Mouse (Mus musculus) hindbrain, embryonic 15.5 days (tissue): ENCODE measurements at regions not wholly inside any gene's neighbourhood (a gene's known extent, or its start where the extent isn't known, plus 50 kb on each side); places are given as distances from the start of the nearest gene placed in this dataset.

Source experiments
- ATAC-seq: fragments of 200-750 bp; cut with Nextera tagmentation; 2 replicates; pipeline ENCODE4 v1.8.0; 2017; ENCODE audit warnings: low read depth, moderate number of reproducible peaks, moderate TSS enrichment; ENCODE audit not compliant: low FRiP score
- H3K27ac ChIP-seq: fragments of 300-500 bp; sonication (generic); replicated peaks from 2 replicates; pipeline ENCODE4 v1.5.1; 2015; ENCODE audit warnings: mild to moderate bottlenecking, inconsistent platforms
- H3K27me3 ChIP-seq: fragments of 300-500 bp; sonication (generic); 2 replicates; pipeline ENCODE4 v1.6.1; 2015; ENCODE audit warnings: control low read depth, inconsistent platforms
- H3K36me3 ChIP-seq: fragments of 300-500 bp; sonication (generic); 2 replicates; pipeline ENCODE4 v1.6.1; 2015; ENCODE audit warnings: control low read depth, inconsistent platforms
- H3K4me1 ChIP-seq: fragments of 300-500 bp; sonication (generic); replicated peaks from 2 replicates; pipeline ENCODE4 v1.6.1; 2015; ENCODE audit warnings: control low read depth, inconsistent platforms
- H3K4me2 ChIP-seq: fragments of 300-500 bp; sonication (generic); 2 replicates; pipeline ENCODE4 v1.6.1; 2015; ENCODE audit warnings: moderate library complexity, mild to moderate bottlenecking, inconsistent platforms
- H3K4me3 ChIP-seq: fragments of 300-500 bp; sonication (generic); 2 replicates; pipeline ENCODE4 v1.5.1; 2015; ENCODE audit warnings: mild to moderate bottlenecking, inconsistent platforms
- H3K9ac ChIP-seq: fragments of 300-500 bp; sonication (generic); 2 replicates; pipeline ENCODE4 v1.6.1; 2015; ENCODE audit warnings: inconsistent platforms
- H3K9me3 ChIP-seq: fragments of 300-500 bp; sonication (generic); 2 replicates; pipeline ENCODE4 v1.6.1; 2016; ENCODE audit warnings: control low read depth, inconsistent platforms
- WGBS: fragments of 180-500 bp; shearing (Covaris S2); methylation state at CpG from one replicate; pipeline ENCODE4 v1.1.7; 2015; 5-methylcytosine and 5-hydroxymethylcytosine counted together

DNA sequence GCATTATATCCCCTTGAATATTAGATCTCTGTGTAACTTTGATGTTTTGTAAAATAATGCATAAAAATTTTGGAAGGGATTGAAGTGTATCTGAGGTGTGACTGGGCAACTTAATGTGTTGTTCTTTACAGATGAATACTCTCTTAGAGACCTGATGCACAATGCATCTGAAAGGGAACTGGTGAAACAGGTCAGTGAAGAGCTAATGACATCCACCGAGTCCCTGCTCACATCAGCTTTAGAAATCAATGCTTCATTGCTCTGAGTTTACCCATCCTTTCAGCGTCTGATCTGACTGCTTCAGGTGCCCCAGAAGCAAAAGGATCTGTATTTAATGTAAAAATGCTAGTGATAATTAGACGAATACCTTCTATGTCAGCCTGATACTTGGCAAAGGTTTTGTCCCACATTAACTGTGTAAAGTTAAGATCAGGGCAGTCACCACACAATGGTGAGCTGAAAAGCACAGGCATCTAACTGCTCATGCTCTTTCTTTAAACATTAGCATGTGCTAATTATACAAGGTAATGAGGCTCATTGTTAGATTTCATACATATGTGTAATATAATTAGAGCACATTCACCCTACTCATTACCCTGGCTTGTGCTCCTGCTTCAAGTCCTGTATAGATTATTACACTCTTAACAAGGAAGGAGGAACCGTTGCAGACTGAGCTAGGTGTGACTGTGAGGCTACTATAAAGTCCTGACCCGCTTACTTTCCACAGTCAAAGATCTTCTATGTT is 204.6 kb upstream of the Tlr4 start:
- Histone ChIP-seq H3K4me3 (no peak overlapping the region), H3K36me3 (no peaks in the 10 kb centered on the region), H3K27ac (no peak overlapping the region), H3K4me1 (no peaks in the 10 kb centered on the region), H3K9me3 (no peaks in the 10 kb centered on the region), H3K4me2 (no peak overlapping the region), H3K9ac (no peak overlapping the region), H3K27me3 (no peaks in the 10 kb centered on the region)
- ATAC-seq: no peak
- WGBS: 65% methylated on average over 5 of the region's 5 CpGs

DNA sequence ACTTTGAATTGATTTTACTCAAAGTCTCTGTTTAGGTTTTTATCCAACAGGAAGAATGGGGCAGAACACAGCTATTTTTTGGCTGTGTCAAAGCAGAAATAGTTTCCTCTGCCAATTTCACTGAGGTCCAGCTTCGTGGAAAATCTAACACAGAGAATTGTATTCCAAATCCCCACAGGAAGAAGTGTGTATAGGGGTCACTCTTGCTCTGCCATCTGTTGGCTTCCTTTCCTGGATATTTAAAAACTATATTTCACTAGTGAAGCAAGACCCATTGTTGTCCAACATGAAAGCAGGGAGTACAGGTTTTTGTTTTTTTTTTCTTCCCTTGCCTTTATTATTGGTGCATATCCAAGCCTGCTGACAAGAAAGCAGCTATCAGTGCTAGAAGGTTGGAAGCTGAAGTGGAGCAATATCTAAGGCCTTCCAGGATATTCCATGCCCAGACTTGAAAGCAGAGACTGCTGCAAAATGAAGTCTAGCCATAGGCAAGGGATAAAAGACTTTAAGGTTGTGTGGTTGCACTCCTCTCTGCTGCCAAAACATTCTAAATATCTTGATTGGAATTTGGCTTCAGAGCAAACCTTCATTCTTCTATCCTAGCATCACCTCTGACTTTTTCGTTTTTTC is 208.5 kb upstream of the Tlr4 start:
- Histone ChIP-seq H3K27me3 (no peaks in the 10 kb centered on the region), H3K4me2 (no peak overlapping the region), H3K9me3 (no peaks in the 10 kb centered on the region), H3K36me3 (no peaks in the 10 kb centered on the region), H3K4me1 (no peaks in the 10 kb centered on the region), H3K9ac (no peak overlapping the region), H3K27ac (no peak overlapping the region), H3K4me3 (no peak overlapping the region)
- no peak for ATAC-seq
- 74% methylated on average over 2 of the region's 2 CpGs for WGBS

DNA sequence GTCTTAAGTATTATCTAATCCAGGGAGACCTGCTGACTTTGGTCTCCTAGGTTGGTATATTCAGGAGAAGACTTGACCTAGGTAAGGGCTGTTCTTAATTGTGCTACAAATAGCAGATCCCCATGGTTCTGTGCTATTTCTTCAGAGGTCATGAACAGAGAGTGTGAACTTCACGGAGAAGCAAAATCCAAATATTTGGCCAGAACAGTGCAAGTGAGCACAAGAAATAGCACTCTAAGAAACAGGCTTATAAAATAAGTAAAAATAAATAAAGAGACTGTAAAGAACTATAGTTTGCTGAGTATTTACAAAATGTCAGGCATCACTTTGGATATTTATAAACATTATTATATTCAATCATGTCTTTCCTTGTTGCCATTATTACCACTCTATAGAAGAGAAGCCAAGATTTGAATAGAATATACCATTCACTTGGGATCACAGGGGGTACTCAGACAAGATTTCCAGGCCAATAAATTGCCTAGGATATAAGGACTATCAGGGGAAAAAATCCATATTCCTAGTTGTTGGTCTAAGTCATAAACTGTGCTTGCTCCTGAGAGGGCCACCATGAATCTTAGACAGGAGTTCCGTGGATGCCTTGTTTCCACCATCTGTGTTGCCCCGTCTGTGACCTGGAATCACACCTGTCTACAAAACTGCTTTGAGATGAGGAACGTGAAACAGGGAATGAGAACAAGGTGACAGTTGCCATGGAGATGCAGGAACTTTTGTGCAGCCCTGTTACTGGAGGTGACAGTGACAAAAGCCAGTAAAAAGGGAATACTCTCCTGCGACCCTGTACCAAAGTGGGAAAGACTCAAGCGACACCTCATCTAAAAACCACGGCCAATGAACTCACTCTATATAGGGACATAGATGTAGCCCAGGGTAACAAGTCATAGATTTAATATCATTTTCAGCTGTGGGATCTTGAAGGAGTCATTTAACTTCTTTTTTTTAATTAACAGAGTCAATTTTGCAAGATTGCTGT is 209.3 kb upstream of the Tlr4 start:
- 82% methylated on average over 7 of the region's 7 CpGs for WGBS
- no peaks in the 10 kb centered on the region for H3K9me3 ChIP-seq
- H3K9ac ChIP-seq: no peak overlapping the region
- H3K4me3 ChIP-seq: no peak overlapping the region
- no peak for ATAC-seq
- H3K4me1 ChIP-seq: no peaks in the 10 kb centered on the region
- no peak overlapping the region for H3K27ac ChIP-seq
- no peaks in the 10 kb centered on the region for H3K36me3 ChIP-seq
- H3K4me2 ChIP-seq: no peak overlapping the region
- H3K27me3 ChIP-seq: no peaks in the 10 kb centered on the region

DNA sequence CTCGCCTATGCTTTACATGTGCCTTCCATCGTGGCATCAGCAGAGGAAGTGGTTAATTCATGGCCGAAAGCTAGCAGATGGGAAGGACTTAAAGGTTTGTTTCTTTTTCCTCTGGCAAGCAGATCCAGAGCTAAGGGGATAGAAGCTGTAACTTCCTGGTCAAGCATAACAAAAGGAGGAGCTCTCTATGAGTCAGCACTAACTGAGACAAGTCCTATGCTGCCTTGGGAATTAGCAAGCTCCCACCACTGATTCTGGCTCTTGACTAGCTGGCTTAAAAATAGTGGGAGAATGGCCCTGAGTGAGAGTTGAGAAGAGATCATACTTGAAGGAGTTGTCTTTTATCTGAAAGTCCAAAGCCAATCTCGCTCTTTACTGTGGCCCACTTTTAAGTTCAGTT is 210.3 kb upstream of the Tlr4 start:
- ATAC-seq: no peak
- Histone ChIP-seq H3K4me3 (no peak overlapping the region), H3K4me1 (no peaks in the 10 kb centered on the region), H3K4me2 (no peak overlapping the region), H3K9ac (no peak overlapping the region), H3K36me3 (no peaks in the 10 kb centered on the region), H3K27ac (no peak overlapping the region), H3K9me3 (no peaks in the 10 kb centered on the region), H3K27me3 (no peaks in the 10 kb centered on the region)
- WGBS: 78% methylated on average over 4 of the region's 4 CpGs

DNA sequence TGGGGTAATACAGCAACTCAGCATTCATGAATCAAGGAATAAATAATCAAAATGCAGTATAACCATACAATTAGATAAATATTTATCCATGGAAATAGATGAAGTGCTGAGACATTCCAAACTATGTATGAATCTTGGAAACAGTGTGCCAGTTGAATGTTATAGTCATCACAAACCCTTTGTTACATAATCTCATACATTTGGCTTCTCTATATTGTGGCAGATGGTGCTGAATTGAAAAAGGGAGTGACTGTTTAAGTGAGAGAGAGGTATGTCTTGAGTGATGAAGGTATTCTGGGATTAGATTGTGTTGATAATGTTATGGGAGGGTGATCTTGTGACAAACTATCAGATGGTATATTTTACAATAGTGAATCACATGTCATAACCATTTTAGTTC is 200.4 kb upstream of the Astn2 start:
- H3K4me3 ChIP-seq: no peak overlapping the region
- H3K27ac ChIP-seq: no peak overlapping the region
- H3K9ac ChIP-seq: no peak overlapping the region
- no peak overlapping the region for H3K4me2 ChIP-seq
- H3K27me3 ChIP-seq: no peaks in the 10 kb centered on the region
- H3K9me3 ChIP-seq: no peaks in the 10 kb centered on the region
- H3K36me3 ChIP-seq: no peaks in the 10 kb centered on the region
- H3K4me1 ChIP-seq: no peaks in the 10 kb centered on the region
- no peak for ATAC-seq

DNA sequence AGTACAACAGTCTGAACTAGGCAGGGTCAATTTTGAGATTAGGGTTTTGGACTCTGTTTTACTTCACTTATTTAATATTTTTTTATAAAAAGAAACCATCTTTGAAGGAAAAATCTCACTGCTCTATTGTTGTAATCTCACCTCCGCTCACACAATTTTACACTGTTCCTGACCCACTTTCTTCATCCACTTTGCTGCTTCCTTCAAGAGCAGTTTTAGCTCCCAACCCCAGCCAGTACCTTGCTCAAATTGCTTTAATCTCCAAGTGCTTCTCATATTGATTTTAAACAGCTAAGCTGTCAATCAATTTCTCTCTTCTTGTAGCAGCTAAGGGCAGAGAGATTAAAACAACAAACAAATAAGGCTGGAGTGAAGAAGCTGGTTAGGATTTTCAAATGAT is 194.3 kb upstream of the Astn2 start:
- Histone ChIP-seq H3K36me3 (no peaks in the 10 kb centered on the region), H3K27ac (no peak overlapping the region), H3K27me3 (no peaks in the 10 kb centered on the region), H3K4me2 (no peak overlapping the region), H3K9ac (no peak overlapping the region), H3K4me3 (no peak overlapping the region), H3K9me3 (no peaks in the 10 kb centered on the region), H3K4me1 (no peaks in the 10 kb centered on the region)
- no peak for ATAC-seq
- 100% methylated on average over 1 of the region's 1 CpGs for WGBS

DNA sequence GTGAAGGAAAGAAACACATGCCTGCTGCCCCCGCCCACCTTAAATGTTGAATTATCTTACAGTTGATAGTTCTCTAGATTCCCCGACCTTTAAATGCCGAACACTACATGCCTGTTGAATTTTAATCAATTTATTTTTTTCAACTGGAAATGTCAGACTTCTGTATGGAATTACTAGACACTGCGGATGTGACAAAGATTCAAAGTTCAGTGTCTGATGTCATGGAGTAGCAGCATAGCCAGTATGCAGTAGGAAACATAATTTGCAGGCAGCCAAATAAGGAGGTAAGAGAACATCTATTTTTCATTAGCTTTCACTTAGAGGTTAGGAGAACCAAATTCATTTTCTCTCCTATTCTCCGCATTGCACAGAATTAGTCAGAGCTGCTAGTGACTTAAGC is 182.2 kb upstream of the Astn2 start:
- Histone ChIP-seq H3K4me1 (no peaks in the 10 kb centered on the region; the same call in 1 of the 2 replicates), H3K4me2 (no peak overlapping the region), H3K9me3 (no peaks in the 10 kb centered on the region), H3K9ac (no peak overlapping the region), H3K4me3 (no peak overlapping the region), H3K27ac (no peak overlapping the region), H3K27me3 (no peaks in the 10 kb centered on the region), H3K36me3 (no peaks in the 10 kb centered on the region)
- 39% methylated on average over 5 of the region's 5 CpGs for whole genome bisulfite sequencing
- 0 out of 2 replicates have a peak, but pooled peaks have one; percentile 27 for ATAC-seq

DNA sequence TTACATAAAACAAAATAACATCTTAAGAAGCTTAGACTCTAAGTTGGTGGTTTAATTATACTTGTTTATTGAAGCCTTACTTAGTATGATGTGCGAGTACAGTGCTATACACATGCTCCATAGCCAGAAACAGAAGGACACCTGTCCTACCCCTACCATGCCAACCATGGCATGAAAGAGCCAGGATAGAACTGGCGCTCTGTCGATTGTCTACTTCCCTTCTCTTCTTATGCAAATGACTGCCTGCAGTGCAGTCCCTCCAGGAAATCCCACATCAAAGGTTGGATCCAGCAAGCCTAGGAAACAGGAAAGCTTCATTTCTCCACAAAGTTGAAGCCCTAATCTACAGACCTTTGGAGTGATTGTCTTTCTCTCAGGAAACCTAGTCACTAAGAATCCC is 181.8 kb upstream of the Astn2 start:
- Histone ChIP-seq H3K27me3 (no peaks in the 10 kb centered on the region), H3K9ac (no peak overlapping the region), H3K27ac (no peak overlapping the region), H3K4me1 (no peaks in the 10 kb centered on the region; the same call in 1 of the 2 replicates), H3K4me2 (no peak overlapping the region), H3K4me3 (no peak overlapping the region), H3K9me3 (no peaks in the 10 kb centered on the region), H3K36me3 (no peaks in the 10 kb centered on the region)
- peak; percentile 56; the same call in 1 of the 2 replicates for ATAC-seq
- 16% methylated on average over 3 of the region's 3 CpGs for WGBS

DNA sequence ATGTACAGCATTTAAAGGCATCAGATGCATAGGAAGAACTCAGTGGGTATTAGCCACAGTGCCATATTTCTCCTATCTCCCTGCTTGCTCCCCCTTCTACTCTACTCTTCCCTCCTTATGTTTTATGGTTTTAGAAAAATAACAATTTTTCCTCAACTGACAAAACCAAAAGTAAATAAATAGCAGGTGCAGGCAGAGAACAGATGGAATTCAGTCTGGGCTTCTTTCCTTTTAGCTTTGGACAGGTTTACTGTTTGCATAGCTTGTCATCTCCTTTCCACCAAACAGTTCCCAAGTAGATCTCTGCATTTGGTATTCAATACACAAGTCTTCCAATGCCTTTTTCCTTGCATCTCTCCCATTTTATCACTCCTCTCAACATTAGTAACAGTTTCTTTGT is 152.5 kb upstream of the Astn2 start:
- Histone ChIP-seq H3K27me3 (no peaks in the 10 kb centered on the region), H3K9me3 (no peaks in the 10 kb centered on the region), H3K4me2 (no peak overlapping the region), H3K4me3 (no peak overlapping the region), H3K9ac (no peak overlapping the region), H3K4me1 (no peaks in the 10 kb centered on the region), H3K27ac (no peak overlapping the region), H3K36me3 (no peaks in the 10 kb centered on the region)
- ATAC-seq: no peak

DNA sequence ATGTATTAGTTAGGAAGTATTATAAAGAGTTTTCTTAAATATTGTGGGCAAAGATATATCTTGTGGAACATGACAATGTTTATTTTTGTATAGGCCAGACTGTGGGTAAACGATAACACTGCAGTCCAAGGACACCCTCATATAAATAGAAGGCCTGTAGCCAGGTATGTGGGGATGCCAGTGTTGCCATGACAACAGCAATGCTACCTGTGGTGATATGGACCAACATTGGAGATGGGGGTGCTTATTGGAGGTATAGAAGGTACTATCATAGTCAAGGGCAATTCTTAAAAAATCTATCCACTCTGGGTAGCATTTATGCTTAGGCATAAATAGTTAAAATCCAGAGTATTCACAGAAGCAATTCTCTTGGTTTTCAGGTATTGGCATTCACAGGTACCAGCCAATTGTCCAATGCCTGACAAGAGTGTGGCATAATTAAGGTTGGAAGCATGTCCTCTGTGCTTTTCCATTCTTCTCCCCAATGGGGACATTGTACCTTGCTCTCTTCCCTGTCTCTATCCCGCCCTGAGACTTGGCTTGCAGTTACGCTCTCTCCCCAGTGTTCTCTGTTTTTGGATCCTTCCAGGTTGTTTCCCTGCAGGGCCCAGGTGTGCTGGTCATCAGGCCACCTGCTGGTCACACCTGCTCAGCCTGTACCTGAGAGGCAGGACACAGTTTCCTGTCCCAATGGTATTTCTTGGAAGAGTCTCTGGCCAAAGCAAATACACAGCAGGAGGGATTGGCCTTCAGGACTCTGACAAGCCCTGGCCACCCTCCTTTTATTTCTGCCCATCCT is 146.1 kb upstream of the Astn2 start:
- H3K27ac ChIP-seq: no peak overlapping the region
- H3K27me3 ChIP-seq: no peaks in the 10 kb centered on the region
- WGBS: 71% methylated on average over 3 of the region's 3 CpGs
- 0 out of 2 replicates have a peak, but pooled peaks cover 3% of the 10 kb centered on the region for H3K4me1 ChIP-seq
- no peak overlapping the region for H3K4me2 ChIP-seq
- no peak overlapping the region for H3K4me3 ChIP-seq
- ATAC-seq: no peak
- H3K9ac ChIP-seq: no peak overlapping the region
- no peaks in the 10 kb centered on the region for H3K36me3 ChIP-seq
- H3K9me3 ChIP-seq: no peaks in the 10 kb centered on the region

DNA sequence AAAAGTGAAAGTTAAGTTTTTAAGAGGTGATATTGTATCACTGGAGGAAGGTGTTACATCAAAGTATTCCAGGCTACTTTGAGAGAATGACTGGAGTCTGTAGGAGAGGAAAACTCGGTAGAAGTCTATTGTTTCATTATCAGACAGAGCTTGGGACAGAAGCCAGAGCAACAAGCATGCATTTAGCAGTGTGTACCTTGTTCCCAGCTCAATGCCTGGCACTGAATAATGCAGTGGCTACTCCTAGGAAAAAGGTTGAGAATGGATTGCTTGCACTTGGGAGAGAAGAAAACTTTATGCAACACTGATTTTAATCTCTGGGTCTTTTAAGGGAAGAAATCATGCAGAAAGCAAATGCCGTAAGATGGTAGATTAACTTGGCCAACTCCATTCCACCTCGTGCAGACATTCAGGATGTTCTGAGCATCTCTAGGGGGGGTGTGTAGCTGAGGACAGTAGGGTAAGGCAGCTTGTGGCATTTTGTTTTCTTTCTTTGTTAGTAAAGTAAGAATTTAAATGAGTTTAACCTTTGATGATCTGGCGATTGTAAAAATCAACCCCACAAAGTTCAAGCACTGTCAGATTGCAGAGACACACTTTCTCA is 138.5 kb upstream of the Astn2 start:
- Histone ChIP-seq H3K9me3 (no peaks in the 10 kb centered on the region), H3K4me2 (no peak overlapping the region), H3K27ac (no peak overlapping the region), H3K27me3 (no peaks in the 10 kb centered on the region), H3K36me3 (no peaks in the 10 kb centered on the region), H3K9ac (no peak overlapping the region), H3K4me1 (no peaks in the 10 kb centered on the region), H3K4me3 (no peak overlapping the region)
- ATAC-seq: no peak
- 42% methylated on average over 4 of the region's 4 CpGs for WGBS
